Mouse (Mus musculus): Measurements from ENCODE around the gene Gm45713. TPM values are rescaled to one million over a fixed set of nuclear protein-coding genes. Genes with fewer than 3 reads are reported as not detected.

Gm45713 gene
- total and polyA plus RNA-seq, 3 experiments = 3.9 TPM; not detected in 2

- no peak for TF ChIP-seq ZNF384 (IDR thresholded peaks at IDR 0.05; ENCODE audit: low read depth, low read length)
- no peak for TF ChIP-seq POLR2AphosphoS2 (IDR thresholded peaks at IDR 0.05; ENCODE audit: low read length)
- no peak for TF ChIP-seq USF2 (IDR thresholded peaks at IDR 0.05; ENCODE audit: borderline replicate concordance in 1 of 2, insufficient read depth in 1 of 2, low read depth in 1 of 2, low read length in 2 of 2)
- TF ChIP-seq NRF1 (IDR thresholded peaks at IDR 0.05; ENCODE audit: insufficient read depth, low read depth, low read length, poor library complexity, severe bottlenecking) = no peak
- TF ChIP-seq POLR2AphosphoS5 (IDR thresholded peaks at IDR 0.05; ENCODE audit: borderline replicate concordance, low read depth, low read length) = no peak
- TF ChIP-seq ZKSCAN1 (IDR thresholded peaks at IDR 0.05; ENCODE audit: low read depth, low read length) = no peak
- no peak for TF ChIP-seq RCOR1 (IDR thresholded peaks at IDR 0.05; ENCODE audit: low read depth, low read length)
- TF ChIP-seq MXI1 (IDR thresholded peaks at IDR 0.05; ENCODE audit: low read depth, low read length) = no peak
- TF ChIP-seq GABPA (IDR thresholded peaks at IDR 0.05; ENCODE audit: low read depth, low read length) = no peak
- TF ChIP-seq JUND (IDR thresholded peaks at IDR 0.05; ENCODE audit: low read depth, low read length) = no peak
- TF ChIP-seq CHD2 (IDR thresholded peaks at IDR 0.05; ENCODE audit: low read length) = no peak
- no peak for TF ChIP-seq SIN3A (IDR thresholded peaks at IDR 0.05; ENCODE audit: low read length)
- no peak for TF ChIP-seq ELF1 (IDR thresholded peaks at IDR 0.05; ENCODE audit: low read depth, low read length)
- TF ChIP-seq MAX (IDR thresholded peaks at IDR 0.05; ENCODE audit: low read length) = no peak
- TF ChIP-seq TCF12 (IDR thresholded peaks at IDR 0.05; ENCODE audit: low read depth, low read length) = no peak
- TF ChIP-seq MAZ (IDR thresholded peaks at IDR 0.05; ENCODE audit: low read depth, low read length) = no peak
- H3K79me2 ChIP-seq (ENCODE audit: control insufficient read depth, insufficient read depth, low read length, poor library complexity) = no peaks in the 10 kb centered on the region; the same call in 1 of the 2 replicates
- peaks cover 5 to 21% of the 10 kb centered on the region in 2 experiments for H3K4me1 ChIP-seq (ENCODE audit: control insufficient read depth in 1 of 2, insufficient read depth in 2 of 2, low read length in 2 of 2)
- H3K27me3 ChIP-seq (ENCODE audit: control insufficient read depth in 1 of 2, insufficient read depth in 2 of 2, low read length in 2 of 2) = no peaks in the 10 kb centered on the region
- no peak overlapping the region for H3K27ac ChIP-seq (ENCODE audit: control insufficient read depth, low read depth, low read length)
- no peaks in the 10 kb centered on the region for H3K9me3 ChIP-seq (replicated peaks; ENCODE audit: insufficient read depth, low read length)
- DNase-seq (ENCODE audit: low read depth, low spot score) = no peak
- H3K4me3 ChIP-seq (ENCODE audit: control insufficient read depth in 1 of 2, insufficient read depth in 1 of 2, low read depth in 2 of 2, low read length in 2 of 2) = no peak overlapping the region
- peaks cover 0 to 6% of the 10 kb centered on the region in 2 experiments; a peak in 2 of 4 replicates for H3K36me3 ChIP-seq (ENCODE audit: control insufficient read depth in 1 of 2, insufficient read depth in 2 of 2, low read length in 2 of 2)
- no peak overlapping the region for H3K9ac ChIP-seq (ENCODE audit: control insufficient read depth, low read depth, low read length, poor library complexity, severe bottlenecking)
Measured at GRCm38 (mm10) chr7:45095367-45095766, 40.7 kb downstream of the Gm45713 start.

GRCm38 (mm10) chr7:45094121-45094520 lies 41.9 kb downstream of the Gm45713 start:
- Histone ChIP-seq H3K79me2 (ENCODE audit: control insufficient read depth, insufficient read depth, low read length, poor library complexity) (no peaks in the 10 kb centered on the region; the same call in 1 of the 2 replicates), H3K4me3 (ENCODE audit: control insufficient read depth in 1 of 2, insufficient read depth in 1 of 2, low read depth in 2 of 2, low read length in 2 of 2) (no peak overlapping the region), H3K27me3 (ENCODE audit: control insufficient read depth in 1 of 2, insufficient read depth in 2 of 2, low read length in 2 of 2) (no peaks in the 10 kb centered on the region), H3K4me1 (ENCODE audit: control insufficient read depth in 1 of 2, insufficient read depth in 2 of 2, low read length in 2 of 2) (peaks cover 5 to 21% of the 10 kb centered on the region in 2 experiments), H3K9me3 (replicated peaks; ENCODE audit: insufficient read depth, low read length) (no peaks in the 10 kb centered on the region), H3K27ac (ENCODE audit: control insufficient read depth, low read depth, low read length) (no peak overlapping the region), H3K9ac (ENCODE audit: control insufficient read depth, low read depth, low read length, poor library complexity, severe bottlenecking) (no peak overlapping the region), H3K36me3 (ENCODE audit: control insufficient read depth in 1 of 2, insufficient read depth in 2 of 2, low read length in 2 of 2) (peaks cover 0 to 12% of the 10 kb centered on the region in 2 experiments; a peak in 2 of 4 replicates)
- TF ChIP-seq USF1 (IDR thresholded peaks at IDR 0.05; ENCODE audit: low read depth, low read length) = no peak
- TF ChIP-seq ZNF384 (IDR thresholded peaks at IDR 0.05; ENCODE audit: low read depth, low read length) = no peak
- no peak for TF ChIP-seq MYC (IDR thresholded peaks at IDR 0.05; ENCODE audit: low read depth, low read length)
- TF ChIP-seq TBP (IDR thresholded peaks at IDR 0.05; ENCODE audit: low read depth, low read length) = no peak
- no peak for TF ChIP-seq TAL1 (IDR thresholded peaks at IDR 0.05; ENCODE audit: low read length)
- no peak for TF ChIP-seq RAD21 (IDR thresholded peaks at IDR 0.05; ENCODE audit: low read depth, low read length)
- TF ChIP-seq MXI1 (IDR thresholded peaks at IDR 0.05; ENCODE audit: low read depth, low read length) = no peak
- DNase-seq (ENCODE audit: low read depth, low spot score) = no peak

Measured in MEL (cell line).